Mouse (Mus musculus): Measurements from ENCODE around the gene Gm49366. TPM values are rescaled to one million over a fixed set of nuclear protein-coding genes. Genes with fewer than 3 reads are reported as not detected.
A peak's percentile ranks its signal among the peaks of the same experiment; 100 is the strongest.
"Not testable (repeated sequence)": the region's sequence is repeated elsewhere in the genome, so short reads cannot be mapped to it uniquely, and the experiment has no call there.

Gm49366 gene
- total and polyA plus RNA-seq, 3 experiments: not detected

GRCm38 (mm10) chr12:84003866-84004265 lies 34.9 kb upstream of the Gm49366 start:
- H3K4me1 ChIP-seq (ENCODE audit: control insufficient read depth, insufficient read depth, low read length): peaks cover 2% of the 10 kb centered on the region
- H3K9ac ChIP-seq (ENCODE audit: low read depth, low read length): no peak overlapping the region
- H3K4me3 ChIP-seq: no peak overlapping the region
- no peak for TF ChIP-seq POLR2A (IDR thresholded peaks at IDR 0.05; ENCODE audit: insufficient read depth, low read depth, low read length)
- no peak for TF ChIP-seq EP300 (IDR thresholded peaks at IDR 0.05; ENCODE audit: insufficient read depth, low read depth, low read length)
- no peak for TF ChIP-seq CTCF (IDR thresholded peaks at IDR 0.05)
- intact Hi-C loops (cut with DNase I): no loop called here
- WGBS: 80% methylated on average over 1 of the region's 1 CpGs
- no peaks in the 10 kb centered on the region for H3K36me3 ChIP-seq (ENCODE audit: control insufficient read depth, insufficient read depth, low read length)
- H3K27ac ChIP-seq: no peak overlapping the region
- no peaks in the 10 kb centered on the region for H3K27me3 ChIP-seq (ENCODE audit: control insufficient read depth, insufficient read depth, low read length)
- H3K79me2 ChIP-seq (replicated peaks; ENCODE audit: control insufficient read depth, insufficient read depth, low read length): no peaks in the 10 kb centered on the region
- DNase-seq: no peak

DNA sequence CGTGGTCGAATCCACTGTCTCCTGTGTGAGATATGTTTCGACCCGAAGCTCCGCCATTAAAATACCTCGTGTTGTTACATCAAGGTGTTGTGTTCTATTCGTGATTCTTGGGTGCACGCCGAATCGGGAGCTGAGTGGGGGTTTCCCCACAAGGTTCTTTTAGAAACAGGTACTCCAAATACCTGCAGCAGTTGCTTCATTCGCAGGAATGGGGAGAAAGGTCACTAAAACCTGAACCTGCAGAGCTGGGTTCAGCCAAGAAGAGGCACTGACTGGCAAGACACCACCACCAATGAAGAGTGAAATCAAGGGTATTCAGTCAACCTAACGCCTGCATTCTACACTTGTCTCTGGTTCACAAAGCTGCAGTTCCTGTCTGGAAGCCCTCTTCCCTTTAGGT lies 30.5 kb upstream of the Gm49366 start:
- no peak for DNase-seq
- Histone ChIP-seq H3K4me3 (no peak overlapping the region), H3K27ac (no peak overlapping the region), H3K9ac (ENCODE audit: low read depth, low read length) (no peak overlapping the region), H3K27me3 (ENCODE audit: control insufficient read depth, insufficient read depth, low read length) (no peaks in the 10 kb centered on the region), H3K79me2 (replicated peaks; ENCODE audit: control insufficient read depth, insufficient read depth, low read length) (no peaks in the 10 kb centered on the region), H3K36me3 (ENCODE audit: control insufficient read depth, insufficient read depth, low read length) (no peaks in the 10 kb centered on the region), H3K4me1 (ENCODE audit: control insufficient read depth, insufficient read depth, low read length) (peaks cover 2% of the 10 kb centered on the region)
- WGBS: 93% methylated on average over 12 of the region's 12 CpGs
- intact Hi-C loops (cut with DNase I): loop anchor here (2.0 kb wide), 1 partner anchor 19 kb away; no protein-coding TSS in a partner anchor
- no peak for TF ChIP-seq CTCF (IDR thresholded peaks at IDR 0.05)
- TF ChIP-seq POLR2A (IDR thresholded peaks at IDR 0.05; ENCODE audit: insufficient read depth, low read depth, low read length): no peak
- TF ChIP-seq EP300 (IDR thresholded peaks at IDR 0.05; ENCODE audit: insufficient read depth, low read depth, low read length): no peak

GRCm38 (mm10) chr12:84008729-84009128 lies 30.0 kb upstream of the Gm49366 start:
- Histone ChIP-seq H3K79me2 (replicated peaks; ENCODE audit: control insufficient read depth, insufficient read depth, low read length) (no peaks in the 10 kb centered on the region), H3K27me3 (ENCODE audit: control insufficient read depth, insufficient read depth, low read length) (no peaks in the 10 kb centered on the region), H3K4me3 (peak overlapping the region; percentile 56; the same call in 1 of the 2 replicates), H3K9ac (ENCODE audit: low read depth, low read length) (no peak overlapping the region), H3K27ac (peak overlapping the region; percentile 45), H3K36me3 (ENCODE audit: control insufficient read depth, insufficient read depth, low read length) (no peaks in the 10 kb centered on the region), H3K4me1 (ENCODE audit: control insufficient read depth, insufficient read depth, low read length) (peaks cover 2% of the 10 kb centered on the region)
- TF ChIP-seq EP300 (IDR thresholded peaks at IDR 0.05; ENCODE audit: insufficient read depth, low read depth, low read length) (no peak), CTCF (IDR thresholded peaks at IDR 0.05) (no peak), POLR2A (IDR thresholded peaks at IDR 0.05; ENCODE audit: insufficient read depth, low read depth, low read length) (no peak)
- no peak for DNase-seq
- 58% methylated on average over 8 of the region's 8 CpGs for WGBS
- intact Hi-C loops (cut with DNase I): loop anchor here (2.0 kb wide), 1 partner anchor 20 kb away; no protein-coding TSS in a partner anchor

DNA sequence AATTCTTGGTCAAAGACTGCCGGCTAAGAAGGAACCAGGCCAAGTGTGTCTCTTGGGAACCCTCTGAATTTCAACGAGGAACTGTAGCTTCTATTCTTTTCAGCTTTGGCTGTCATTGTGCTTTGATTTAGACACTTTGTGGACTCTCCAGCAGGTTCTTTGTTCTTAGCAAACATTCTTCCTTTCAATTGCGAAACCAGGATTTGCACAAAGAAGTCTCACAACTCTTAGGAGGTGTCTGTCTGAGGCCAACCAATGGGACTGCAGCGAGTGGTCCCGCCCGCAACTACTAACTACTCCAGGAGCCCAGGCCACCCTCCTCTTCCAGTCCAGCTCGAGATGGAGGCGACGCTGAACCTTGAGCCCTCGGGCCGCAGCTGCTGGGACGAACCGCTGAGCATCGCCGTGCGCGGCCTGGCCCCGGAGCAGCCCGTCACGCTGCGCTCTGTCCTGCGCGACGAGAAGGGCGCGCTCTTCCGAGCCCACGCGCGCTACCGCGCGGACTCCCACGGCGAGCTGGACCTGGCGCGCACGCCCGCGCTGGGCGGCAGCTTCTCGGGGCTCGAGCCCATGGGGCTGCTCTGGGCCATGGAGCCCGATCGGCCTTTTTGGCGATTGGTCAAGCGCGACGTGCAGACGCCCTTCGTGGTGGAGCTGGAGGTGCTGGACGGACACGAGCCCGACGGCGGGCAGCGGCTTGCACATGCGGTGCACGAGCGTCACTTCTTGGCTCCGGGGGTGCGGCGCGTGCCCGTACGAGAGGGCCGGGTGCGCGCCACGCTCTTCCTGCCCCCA lies 29.4 kb upstream of the Gm49366 start, which contains the start of gene Acot1:
Gene Acot1 (plus strand): TSS at position 320 of the 795 bp plus-strand sequence.
- not testable (repeated sequence) for H3K36me3 ChIP-seq (ENCODE audit: control insufficient read depth, insufficient read depth, low read length); H3K27me3 ChIP-seq (ENCODE audit: control insufficient read depth, insufficient read depth, low read length); H3K79me2 ChIP-seq (replicated peaks; ENCODE audit: control insufficient read depth, insufficient read depth, low read length); H3K4me1 ChIP-seq (ENCODE audit: control insufficient read depth, insufficient read depth, low read length)
- H3K9ac ChIP-seq (ENCODE audit: low read depth, low read length): peak within 1 kb of the TSS; percentile 46
- H3K4me3 ChIP-seq: peak within 1 kb of the TSS; percentile 56
- peak; percentile 76 to 84 for DNase-seq
- 2% methylated on average over 63 of the region's 70 CpGs for WGBS
- peak; percentile 76 for TF ChIP-seq POLR2A (IDR thresholded peaks at IDR 0.05; ENCODE audit: insufficient read depth, low read depth, low read length)
- intact Hi-C loops (cut with DNase I): loop anchor here (2.0 kb wide), 1 partner anchor 21 kb away; no protein-coding TSS in a partner anchor
- peak within 1 kb of the TSS; percentile 45 for H3K27ac ChIP-seq

GRCm38 (mm10) chr12:84010201-84010600 lies 28.5 kb upstream of the Gm49366 start:
- Histone ChIP-seq H3K27ac (no peak overlapping the region), H3K27me3 (ENCODE audit: control insufficient read depth, insufficient read depth, low read length) (no peaks in the 10 kb centered on the region), H3K4me3 (peak overlapping the region; percentile 56), H3K79me2 (replicated peaks; ENCODE audit: control insufficient read depth, insufficient read depth, low read length) (no peaks in the 10 kb centered on the region), H3K4me1 (ENCODE audit: control insufficient read depth, insufficient read depth, low read length) (peaks cover 2% of the 10 kb centered on the region), H3K9ac (ENCODE audit: low read depth, low read length) (no peak overlapping the region), H3K36me3 (ENCODE audit: control insufficient read depth, insufficient read depth, low read length) (no peaks in the 10 kb centered on the region)
- TF ChIP-seq POLR2A (IDR thresholded peaks at IDR 0.05; ENCODE audit: insufficient read depth, low read depth, low read length) (no peak), CTCF (IDR thresholded peaks at IDR 0.05) (no peak), EP300 (IDR thresholded peaks at IDR 0.05; ENCODE audit: insufficient read depth, low read depth, low read length) (no peak)
- no peak for DNase-seq
- intact Hi-C loops (cut with DNase I): no loop called here
- 89% methylated on average over 3 of the region's 3 CpGs for WGBS
